Mouse (Mus musculus) liver, embryonic 15.5 days (tissue): ENCODE data around the gene Glra1. TPM values are rescaled to one million over a fixed set of nuclear protein-coding genes. Genes with fewer than 3 reads are reported as not detected.

Source experiments
- ATAC-seq: fragments of 200-750 bp; cut with Nextera tagmentation; 2 replicates; pipeline ENCODE4 v1.8.0; 2017; ENCODE audit warnings: moderate number of reproducible peaks, mild to moderate bottlenecking, moderate library complexity; ENCODE audit not compliant: insufficient read depth
- H3K27ac ChIP-seq: fragments of 300-500 bp; sonication (generic); replicated peaks from 2 replicates; pipeline ENCODE4 v1.5.1; 2015; ENCODE audit warnings: mild to moderate bottlenecking, inconsistent platforms
- H3K27me3 ChIP-seq: fragments of 300-500 bp; sonication (generic); 2 replicates; pipeline ENCODE4 v1.6.1; 2015; ENCODE audit warnings: mild to moderate bottlenecking, inconsistent platforms
- H3K36me3 ChIP-seq: fragments of 300-500 bp; sonication (generic); replicated peaks from 2 replicates; pipeline ENCODE4 v1.6.1; 2015; ENCODE audit warnings: moderate library complexity, mild to moderate bottlenecking, inconsistent platforms
- H3K4me1 ChIP-seq: fragments of 300-500 bp; sonication (generic); replicated peaks from 2 replicates; pipeline ENCODE4 v1.6.1; 2015; ENCODE audit warnings: inconsistent platforms
- H3K4me2 ChIP-seq: fragments of 300-500 bp; sonication (generic); 2 replicates; pipeline ENCODE4 v1.6.1; 2015; ENCODE audit warnings: moderate library complexity, mild to moderate bottlenecking, inconsistent platforms
- H3K4me3 ChIP-seq: fragments of 300-500 bp; sonication (generic); replicated peaks from 2 replicates; pipeline ENCODE4 v1.5.1; 2015; ENCODE audit warnings: mild to moderate bottlenecking, inconsistent platforms
- H3K9ac ChIP-seq: fragments of 300-500 bp; sonication (generic); 2 replicates; pipeline ENCODE4 v1.6.1; 2015; ENCODE audit warnings: moderate library complexity, mild to moderate bottlenecking, inconsistent platforms
- H3K9me3 ChIP-seq: fragments of 300-500 bp; sonication (generic); replicated peaks from 2 replicates; pipeline ENCODE4 v1.6.1; 2016; ENCODE audit warnings: inconsistent platforms
- WGBS: fragments of 180-500 bp; shearing (Covaris S2); methylation state at CpG from one replicate; pipeline ENCODE4 v1.1.7; 2015; ENCODE audit warnings: mixed read lengths; ENCODE audit not compliant: insufficient replicate concordance; 5-methylcytosine and 5-hydroxymethylcytosine counted together
- microRNA-seq: library from miRNA; unstranded; fragments of <30 nt; microRNA quantifications from one replicate; pipeline ENCODE4, GENCODE M21; 2016
- polyA plus RNA-seq: library from polyadenylated mRNA; unstranded; fragments of >200 nt; fragmentation: Nextera tagmentation; extraction: Ambion mirVana; gene quantifications from 2 replicates; pipeline ENCODE4 v1.2.1, GENCODE M21; 2015

Gene Glra1
- polyA plus RNA-seq, 1 experiment from 2014 or later: not detected

DNA sequence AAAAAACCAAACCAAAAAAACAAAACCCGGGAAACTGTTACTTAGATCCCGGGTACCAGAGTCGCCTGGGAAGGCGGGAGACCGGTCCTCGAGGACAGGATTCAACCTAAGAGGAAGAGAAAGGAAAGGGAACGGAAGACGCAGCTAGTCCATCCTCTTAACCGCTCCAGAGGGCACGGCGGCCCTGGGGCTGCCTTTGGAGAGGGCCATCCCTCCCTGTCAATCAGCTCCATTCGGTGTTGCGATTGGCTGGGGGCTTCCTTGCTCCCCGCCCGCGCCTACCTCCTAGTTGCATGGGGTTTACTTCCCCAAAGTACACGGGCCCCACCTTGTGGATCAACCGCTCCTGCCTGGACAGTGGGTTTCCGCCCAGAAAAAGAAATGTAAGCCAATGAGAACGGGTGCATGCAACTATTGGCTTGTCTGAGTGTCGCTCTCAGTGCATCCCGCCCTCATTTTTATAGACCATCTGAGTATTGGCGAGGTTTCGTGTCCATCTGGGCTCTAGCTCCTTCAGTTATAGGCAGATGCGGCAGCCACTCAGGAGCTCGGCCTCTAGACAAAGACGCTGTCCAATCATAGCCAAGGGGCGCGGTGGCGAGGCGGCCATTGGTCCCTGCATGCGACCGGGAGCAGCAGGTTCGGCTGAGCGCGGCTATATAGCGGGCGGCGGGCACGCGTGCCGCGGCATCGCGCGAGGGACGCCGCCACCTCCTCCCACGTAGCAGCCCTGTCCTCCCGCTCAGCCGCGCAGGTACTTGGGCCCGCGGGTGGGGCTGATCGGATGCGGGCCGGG, 138.8 kb downstream of the Glra1 start, which contains the start of gene G3bp1:
G3bp1 (plus strand) TSS at position 638 of the 796 bp plus-strand sequence.
- peak within 1 kb of the TSS; percentile 94 for H3K4me2 ChIP-seq
- H3K36me3 ChIP-seq: 0 out of 2 replicates have a peak, but pooled peaks cover 16% of the 10 kb centered on the region
- peak; percentile 94 for ATAC-seq
- peak within 1 kb of the TSS; percentile 88 for H3K4me3 ChIP-seq
- no peaks in the 10 kb centered on the region for H3K9me3 ChIP-seq
- no peaks in the 10 kb centered on the region for H3K27me3 ChIP-seq
- WGBS: under 1% methylated on average over 57 of the region's 57 CpGs
- peak within 1 kb of the TSS; percentile 94 for H3K27ac ChIP-seq
- H3K9ac ChIP-seq: peak within 1 kb of the TSS; percentile 84
- peaks cover 48% of the 10 kb centered on the region for H3K4me1 ChIP-seq

DNA sequence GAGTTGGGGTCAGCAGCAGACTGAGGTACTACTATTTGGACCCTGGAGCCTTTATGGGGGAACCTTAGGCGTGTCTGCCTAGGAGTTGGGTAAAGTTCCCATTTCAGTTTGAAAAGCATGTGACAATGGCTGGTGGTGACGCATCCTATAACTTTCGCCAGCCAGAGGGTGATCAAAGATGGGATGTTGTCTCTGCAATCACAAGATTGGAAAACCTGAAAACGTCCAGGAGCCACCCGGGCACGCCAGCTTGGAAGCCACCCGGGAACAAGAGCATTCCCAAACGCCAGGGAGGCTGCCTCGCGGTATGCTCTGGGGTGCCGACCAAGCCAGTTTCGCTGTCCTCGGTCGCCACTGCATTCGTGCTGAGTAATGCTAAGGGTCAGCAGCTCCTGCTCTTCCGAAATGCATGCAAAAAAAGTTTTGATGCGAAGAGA, 139.4 kb downstream of the Glra1 start:
- peak overlapping the region; percentile 94 for H3K4me2 ChIP-seq

DNA sequence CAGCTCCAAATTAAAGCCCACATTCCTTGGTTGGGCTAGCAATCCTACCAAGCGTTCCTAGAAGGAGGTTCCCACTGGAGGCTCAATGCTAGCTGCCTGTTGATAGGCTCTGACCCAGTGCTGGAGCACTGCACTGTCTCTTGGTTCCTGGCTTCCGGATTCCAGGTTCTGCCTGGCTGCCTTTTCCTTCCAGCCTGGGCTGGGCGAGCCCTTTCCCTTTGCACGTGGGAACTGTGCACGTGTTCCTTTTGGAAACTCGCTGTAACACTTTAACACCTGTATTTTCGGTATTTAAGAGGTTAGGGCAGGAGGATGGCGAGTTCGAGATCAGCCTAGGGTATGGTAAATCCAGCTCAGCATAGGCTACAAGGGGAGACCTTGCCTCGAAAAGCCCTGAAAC, 140.0 kb downstream of the Glra1 start:
- Histone ChIP-seq H3K4me2 (peak overlapping the region; percentile 94), H3K4me1 (peaks cover 37% of the 10 kb centered on the region), H3K9ac (peak overlapping the region; percentile 82), H3K27ac (peak overlapping the region; percentile 94), H3K27me3 (no peaks in the 10 kb centered on the region), H3K4me3 (peak overlapping the region; percentile 88), H3K9me3 (no peaks in the 10 kb centered on the region), H3K36me3 (0 out of 2 replicates have a peak, but pooled peaks cover 10% of the 10 kb centered on the region)
- 62% methylated on average over 10 of the region's 10 CpGs for WGBS
- no peak for ATAC-seq

More for the DNA sequence above, 139.4 kb downstream of the Glra1 start:
- Histone ChIP-seq H3K4me3 (peak overlapping the region; percentile 88), H3K36me3 (0 out of 2 replicates have a peak, but pooled peaks cover 13% of the 10 kb centered on the region), H3K4me1 (peaks cover 42% of the 10 kb centered on the region), H3K9ac (peak overlapping the region; percentile 82), H3K9me3 (no peaks in the 10 kb centered on the region), H3K27ac (peak overlapping the region; percentile 94), H3K27me3 (no peaks in the 10 kb centered on the region)
- peak; percentile 22; the same call in 1 of the 2 replicates for ATAC-seq
- 1% methylated on average over 17 of the region's 17 CpGs for WGBS

DNA sequence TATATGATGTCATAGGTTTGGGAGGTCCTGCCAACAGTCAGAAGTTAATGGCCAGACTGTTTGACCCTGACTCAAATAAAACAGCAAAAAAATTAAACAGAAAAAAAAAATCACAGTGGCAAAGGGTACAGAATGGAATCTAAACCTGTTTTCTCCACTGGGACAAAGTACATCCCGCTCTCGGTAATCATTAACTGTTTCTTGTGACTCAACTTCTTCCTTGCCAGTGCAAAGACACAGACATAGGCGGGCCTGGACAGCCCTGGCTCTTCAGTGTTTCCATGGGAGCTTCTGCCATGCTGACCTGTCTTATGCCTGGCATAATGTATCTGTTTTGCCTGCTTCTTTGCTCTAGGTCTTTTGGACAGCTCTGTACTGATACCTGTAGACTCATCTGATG, 142.8 kb downstream of the Glra1 start:
- Histone ChIP-seq H3K4me3 (no peak overlapping the region), H3K4me1 (peaks cover 29% of the 10 kb centered on the region), H3K27ac (peak overlapping the region; percentile 48; the same call in 1 of the 2 replicates), H3K9ac (no peak overlapping the region), H3K27me3 (no peaks in the 10 kb centered on the region), H3K36me3 (no peaks in the 10 kb centered on the region), H3K9me3 (no peaks in the 10 kb centered on the region), H3K4me2 (0 out of 2 replicates have a peak overlapping the region, but pooled peaks have one; percentile 21)
- WGBS: 70% methylated on average over 3 of the region's 3 CpGs
- ATAC-seq: no peak

DNA sequence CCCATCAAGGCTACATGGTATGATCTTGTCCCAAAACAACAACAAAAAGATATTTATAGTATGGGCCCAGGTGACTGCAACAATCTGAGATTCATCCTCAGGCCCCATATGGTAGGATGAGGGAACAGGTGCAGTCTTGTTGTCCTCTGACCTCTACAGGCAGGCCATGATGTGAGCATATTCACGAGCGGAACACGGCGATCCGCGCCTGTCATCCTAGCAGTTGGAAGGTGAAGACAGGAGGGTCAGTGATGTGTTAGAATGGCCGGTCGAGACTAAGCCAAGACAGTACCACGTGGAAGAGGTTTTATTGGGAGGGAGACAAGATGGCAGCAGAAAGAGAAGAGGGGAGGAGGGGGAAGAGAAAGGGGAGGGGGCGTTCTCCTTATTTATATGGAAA, 143.3 kb downstream of the Glra1 start:
- Histone ChIP-seq H3K27me3 (no peaks in the 10 kb centered on the region), H3K9me3 (no peaks in the 10 kb centered on the region), H3K36me3 (no peaks in the 10 kb centered on the region), H3K4me1 (peaks cover 34% of the 10 kb centered on the region), H3K9ac (no peak overlapping the region), H3K4me2 (no peak overlapping the region), H3K4me3 (no peak overlapping the region), H3K27ac (no peak overlapping the region)
- no peak for ATAC-seq
- WGBS: 78% methylated on average over 10 of the region's 10 CpGs

Small RNA genes lying within 50 kb of the gene (microRNA-seq; reads per million reads assigned to microRNA genes)
- not detected for gene Mir7652

Other genes starting within 250 kb of the Glra1 start
- 154 and 161 TPM in 2 replicates for gene Sparc, start 185.0 kb downstream of the Glra1 start, polyA plus RNA-seq
- gene Atox1, start 147.0 kb downstream of the Glra1 start, polyA plus RNA-seq: 181 and 201 TPM in 2 replicates
- 61.5 and 61.7 TPM in 2 replicates for gene G3bp1, start 138.5 kb downstream of the Glra1 start, polyA plus RNA-seq